Mouse (Mus musculus) C2C12 (cell line): ENCODE data around the gene Sgca. TPM values are rescaled to one million over a fixed set of nuclear protein-coding genes. Genes with fewer than 3 reads are reported as not detected.

ENCODE experiments used
- H3K27me3 ChIP-seq: one replicate; pipeline ENCODE4 v1.6.1; 2011; ENCODE audit not compliant: control insufficient read depth, insufficient read depth, insufficient read length
- H3K36me3 ChIP-seq: one replicate; pipeline ENCODE4 v1.6.1; 2011; ENCODE audit not compliant: control insufficient read depth, insufficient read depth
- H3K4me3 ChIP-seq: one replicate; pipeline ENCODE4 v1.5.1; 2011; ENCODE audit warnings: mild to moderate bottlenecking, control low read depth; ENCODE audit not compliant: poor library complexity, insufficient read depth, severe bottlenecking
- H3K79me2 ChIP-seq: one replicate; pipeline ENCODE4 v1.6.1; 2011; ENCODE audit not compliant: control insufficient read depth, insufficient read depth
- H3K79me3 ChIP-seq: one replicate; pipeline ENCODE4 v1.6.1; 2011; ENCODE audit warnings: low read depth, control low read depth
- H3ac ChIP-seq: one replicate; pipeline ENCODE3; 2011; ENCODE audit warnings: low read depth; ENCODE audit not compliant: control insufficient read depth, insufficient read length
- CEBPB ChIP-seq: IDR thresholded peaks from one replicate; pipeline ENCODE4 v1.6.1; 2011; ENCODE audit warnings: low read depth, mild to moderate bottlenecking, control low read depth, moderate library complexity
- CTCF ChIP-seq: IDR thresholded peaks from one replicate; pipeline ENCODE4 v1.5.1; 2011; ENCODE audit not compliant: control insufficient read depth, insufficient read depth, insufficient read length
- FOSL1 ChIP-seq: IDR thresholded peaks from one replicate; pipeline ENCODE4 v1.8.0; 2011; ENCODE audit warnings: mild to moderate bottlenecking, low read length; ENCODE audit not compliant: poor library complexity, insufficient read depth, severe bottlenecking
- MAX ChIP-seq: IDR thresholded peaks from one replicate; pipeline ENCODE4 v1.6.1; 2011; ENCODE audit warnings: mild to moderate bottlenecking, control low read depth
- MYOD1 ChIP-seq: IDR thresholded peaks from one replicate; pipeline ENCODE4 v1.6.1; 2011; ENCODE audit warnings: low read depth; ENCODE audit not compliant: control insufficient read depth, insufficient read length
- MYOG ChIP-seq: IDR thresholded peaks from one replicate; pipeline ENCODE4 v1.6.1; 2011; ENCODE audit not compliant: control insufficient read depth, insufficient read length; ENCODE audit errors: extremely low read depth
- USF1 ChIP-seq: IDR thresholded peaks from one replicate; pipeline ENCODE4 v1.6.1; 2011; ENCODE audit warnings: low read depth, mild to moderate bottlenecking, control low read depth, moderate library complexity
- polyA plus RNA-seq: library from polyadenylated mRNA; unstranded; fragments of >200 nt; fragmentation: generic; extraction: Trizol; gene quantifications from one replicate; pipeline ENCODE4 v1.2.1, GENCODE M21; 2012; ENCODE audit warnings: missing spikeins

Sgca gene
- polyA plus RNA-seq, 1 experiment: 5.3 TPM

DNA sequence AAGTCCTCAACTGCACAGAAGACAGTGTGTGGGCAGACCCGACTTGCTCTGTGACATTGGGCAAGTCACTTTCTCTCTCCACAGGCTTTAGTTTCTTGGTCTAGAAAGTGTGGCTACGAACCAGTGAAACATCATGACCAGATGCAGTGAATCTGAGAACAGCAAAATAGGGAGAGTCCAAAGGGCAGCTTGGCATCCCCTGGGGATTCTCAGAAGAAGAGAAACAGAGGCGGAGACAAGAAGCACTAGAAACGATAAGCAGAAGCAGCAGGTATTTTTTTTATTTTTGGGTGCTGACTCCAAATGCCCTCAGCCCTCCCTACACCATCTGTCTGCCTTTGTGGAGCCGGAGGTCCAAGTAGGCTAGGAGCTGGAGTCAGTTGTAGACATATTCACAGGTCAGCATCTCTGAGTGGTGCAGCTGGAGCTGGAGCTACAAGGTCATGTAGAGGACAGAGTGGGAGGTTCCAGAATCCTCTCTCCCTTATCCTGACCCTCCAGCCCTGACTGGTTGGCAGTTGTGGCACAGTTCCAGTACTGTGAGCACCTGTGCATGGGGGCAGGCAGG lies 13.5 kb downstream of the Sgca start:
- Histone ChIP-seq H3ac (no peak overlapping the region), H3K79me2 (no peaks in the 10 kb centered on the region), H3K79me3 (no peaks in the 10 kb centered on the region), H3K27me3 (peaks cover 3% of the 10 kb centered on the region), H3K36me3 (no peaks in the 10 kb centered on the region), H3K4me3 (no peak overlapping the region)
- TF ChIP-seq MAX (no peak), CEBPB (no peak)

DNA sequence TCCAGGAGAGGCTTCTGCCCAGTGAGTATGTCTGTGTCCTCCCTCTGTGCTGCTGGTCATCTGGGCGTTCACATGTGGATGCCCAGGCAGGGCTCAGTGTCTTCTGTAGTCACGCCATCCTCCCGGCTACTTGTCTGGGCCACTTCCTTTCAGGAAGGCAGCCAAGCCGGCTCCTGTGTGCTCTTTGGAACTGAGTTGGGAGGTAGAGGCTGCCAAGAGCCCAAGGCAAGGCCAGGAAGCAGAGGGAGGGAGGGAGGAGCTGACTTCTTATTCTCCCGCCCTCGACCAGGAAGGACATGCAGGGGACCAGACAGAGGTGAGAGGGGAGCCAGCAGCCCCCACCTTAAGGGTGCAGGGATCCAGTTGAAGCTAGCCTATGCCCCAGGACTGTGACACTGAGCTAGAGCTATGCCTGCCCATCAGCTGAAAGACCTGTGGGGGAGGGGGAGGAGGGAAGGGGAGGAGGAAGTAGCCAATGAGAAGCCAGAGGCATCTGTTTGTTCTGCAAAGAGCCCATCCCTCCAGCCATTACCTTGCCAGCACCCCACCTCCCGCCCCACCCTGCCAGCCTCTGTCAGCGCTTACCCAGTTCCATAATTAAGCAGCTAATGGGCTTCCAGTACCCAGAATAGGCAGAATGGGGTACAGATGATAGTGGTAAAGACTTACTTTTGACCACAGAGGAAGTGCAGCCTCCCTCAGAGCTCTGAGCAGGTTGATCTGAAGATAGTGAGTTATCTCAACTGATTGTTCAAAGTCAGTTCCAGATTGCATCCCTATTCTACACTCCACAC lies 17.9 kb downstream of the Sgca start:
- TF ChIP-seq USF1 (no peak), CTCF (no peak), MYOG (no peak)
- Histone ChIP-seq H3ac (no peak overlapping the region), H3K79me2 (no peaks in the 10 kb centered on the region), H3K79me3 (no peaks in the 10 kb centered on the region), H3K27me3 (no peaks in the 10 kb centered on the region), H3K36me3 (no peaks in the 10 kb centered on the region), H3K4me3 (no peak overlapping the region)

DNA sequence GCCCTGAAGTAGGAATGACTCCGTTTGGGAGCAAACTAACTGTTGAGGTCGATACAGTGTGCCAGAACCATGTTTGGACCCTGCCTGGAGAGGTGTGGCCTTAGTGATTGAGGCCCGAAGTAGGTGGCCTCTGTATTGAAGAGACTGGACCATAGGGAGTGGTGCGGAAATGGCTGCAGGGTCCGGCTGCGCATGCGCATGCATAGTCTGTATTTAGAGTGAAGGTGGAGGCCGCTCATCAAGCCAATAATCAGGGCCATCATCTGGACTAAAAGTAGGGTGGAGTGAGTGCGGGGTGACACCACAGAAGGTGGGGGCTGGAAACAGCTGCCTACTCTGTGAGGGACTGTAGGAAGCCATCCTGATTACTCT lies 18.4 kb downstream of the Sgca start:
- Histone ChIP-seq H3K36me3 (no peaks in the 10 kb centered on the region), H3K27me3 (no peaks in the 10 kb centered on the region), H3ac (no peak overlapping the region), H3K79me3 (no peaks in the 10 kb centered on the region), H3K4me3 (no peak overlapping the region), H3K79me2 (no peaks in the 10 kb centered on the region)
- TF ChIP-seq FOSL1: no peak
- TF ChIP-seq MYOD1: no peak
- no peak for TF ChIP-seq MAX
- TF ChIP-seq CEBPB: no peak
- TF ChIP-seq MYOG: no peak
- TF ChIP-seq USF1: no peak
- TF ChIP-seq CTCF: no peak

DNA sequence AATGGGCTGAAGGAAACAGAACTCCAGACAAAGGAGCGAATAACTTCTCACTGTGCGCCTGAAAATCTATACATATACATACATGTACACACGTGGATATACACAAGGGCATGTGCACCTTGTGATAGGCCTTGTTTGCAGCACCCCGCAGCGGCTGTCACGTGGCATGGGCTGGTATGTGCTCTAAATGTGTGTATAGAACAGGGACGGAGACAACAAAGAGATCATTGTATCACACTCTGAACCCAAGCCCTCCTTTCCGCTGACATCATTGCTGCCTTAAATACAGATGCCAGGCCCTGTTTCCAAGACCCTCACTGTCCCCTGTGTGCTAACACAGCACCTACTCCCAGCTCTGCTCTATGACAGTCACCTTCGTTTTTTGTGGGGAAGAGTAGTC lies 21.0 kb downstream of the Sgca start:
- Histone ChIP-seq H3K27me3 (no peaks in the 10 kb centered on the region), H3K79me2 (no peaks in the 10 kb centered on the region), H3ac (no peak overlapping the region), H3K36me3 (no peaks in the 10 kb centered on the region), H3K79me3 (no peaks in the 10 kb centered on the region), H3K4me3 (no peak overlapping the region)
- TF ChIP-seq CEBPB (no peak), MAX (no peak), FOSL1 (no peak), MYOG (no peak), USF1 (no peak), CTCF (no peak), MYOD1 (no peak)

DNA sequence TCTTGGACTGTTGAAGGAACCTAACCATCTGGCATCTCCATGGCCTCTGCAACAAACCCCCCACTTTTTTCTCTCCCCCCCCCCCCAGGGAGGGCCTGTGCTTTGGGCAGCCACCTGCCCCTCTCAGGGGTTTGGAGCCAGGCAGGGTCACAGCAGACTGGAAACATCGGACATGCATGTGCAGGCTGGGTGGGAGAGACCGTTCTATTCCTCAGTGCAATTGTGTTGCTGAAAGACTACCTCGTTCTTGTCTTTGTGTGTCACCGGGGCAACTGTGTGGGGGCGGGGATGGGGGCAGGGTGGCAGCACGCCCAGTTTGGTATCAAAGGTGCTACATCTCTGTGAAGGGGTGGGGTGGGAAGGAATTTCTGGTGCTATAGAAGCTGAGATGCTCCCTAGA lies 24.0 kb downstream of the Sgca start:
- no peaks in the 10 kb centered on the region for H3K79me2 ChIP-seq
- H3K36me3 ChIP-seq: peaks cover 3% of the 10 kb centered on the region
- no peak overlapping the region for H3K4me3 ChIP-seq
- H3ac ChIP-seq: no peak overlapping the region
- TF ChIP-seq MYOD1 (no peak), CEBPB (no peak), CTCF (no peak), MYOG (no peak), MAX (no peak), USF1 (no peak), FOSL1 (no peak)
- H3K27me3 ChIP-seq: no peaks in the 10 kb centered on the region
- H3K79me3 ChIP-seq: no peaks in the 10 kb centered on the region

DNA sequence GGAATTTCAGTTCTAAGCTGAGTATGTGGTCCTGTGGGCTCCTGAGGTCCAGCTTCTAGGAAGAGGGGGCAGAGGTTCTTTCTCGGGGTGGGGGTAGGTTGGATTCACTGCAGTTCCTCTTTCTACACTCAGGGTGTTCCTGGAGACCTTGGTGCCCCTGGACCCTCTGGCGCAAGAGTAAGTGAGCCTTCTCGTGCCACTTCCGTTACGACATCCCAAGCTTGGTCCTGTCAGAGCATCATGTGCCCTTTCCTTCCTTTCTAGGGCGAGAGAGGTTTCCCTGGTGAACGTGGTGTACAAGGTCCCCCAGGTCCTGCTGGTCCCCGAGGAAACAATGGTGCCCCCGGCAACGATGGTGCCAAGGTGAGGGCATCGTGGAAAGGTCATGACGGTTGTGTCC lies 30.9 kb downstream of the Sgca start:
- Histone ChIP-seq H3K27me3 (no peaks in the 10 kb centered on the region), H3K79me3 (no peaks in the 10 kb centered on the region), H3K4me3 (no peak overlapping the region)

More for the DNA sequence above, 30.9 kb downstream of the Sgca start:
- TF ChIP-seq CTCF: no peak
- TF ChIP-seq MYOD1: no peak
- TF ChIP-seq USF1: no peak
- TF ChIP-seq CEBPB: no peak
- TF ChIP-seq MAX: no peak
- Histone ChIP-seq H3K36me3 (peaks cover 3% of the 10 kb centered on the region), H3K79me2 (no peaks in the 10 kb centered on the region), H3ac (no peak overlapping the region)
